Comparison of ENCODE assay signal across 8 mouse cellular contexts in genomic region chr5:122157827-122158381, GRCm38 (mm10). TPM values are rescaled to one million over a fixed set of nuclear protein-coding genes. Genes with fewer than 3 reads are reported as not detected.
DNase-seq lines count a peak whose midpoint lies in the region; ATAC-seq and TF ChIP-seq lines count a peak whose summit lies in the region.

Gene Ppp1cc, plus strand, starts transcription at chr5:122158278.

- H3K4me1 ChIP-seq in forebrain, embryonic 11.5 days (replicated peaks; ENCODE audit: control insufficient read depth, insufficient read depth, low read length), result peaks cover 17% of the 10 kb centered on the region
- H3K4me1 ChIP-seq in heart, embryonic 16.5 days (ENCODE audit: control insufficient read depth, insufficient read depth, low read length), result peaks cover 54% of the 10 kb centered on the region
- peaks cover 58% of the 10 kb centered on the region for H3K4me1 ChIP-seq in liver, postnatal 0 days (ENCODE audit: insufficient read depth)
- H3K4me1 ChIP-seq in neural tube, embryonic 14.5 days (ENCODE audit: control insufficient read depth, insufficient read depth, low read length), result peaks cover 35% of the 10 kb centered on the region

- peak; percentile 86 to 88 for DNase-seq in CD8-positive naive resting alpha-beta T cell, adult 2 months (ENCODE audit: low read depth in 2 of 2, low spot score in 2 of 2)
- peak; percentile 82 for DNase-seq in c-Kit-negative CD71-positive TER-119-positive erythroid progenitor cells, embryonic 14.5 days (ENCODE audit: low read depth, low spot score)
- DNase-seq in forebrain, embryonic 11.5 days (ENCODE audit: low spot score), result peak; percentile 100
- DNase-seq in kidney, postnatal 36 days, result peak; percentile 94
- peak; percentile 98 for DNase-seq in liver, postnatal 0 days
- DNase-seq in testis, postnatal 10 days (ENCODE audit: low spot score), result peak; percentile 96

- H3K27ac ChIP-seq in forebrain, embryonic 11.5 days (ENCODE audit: low read depth, low read length), result peak within 1 kb of the TSS; percentile 82
- peak within 1 kb of the TSS; percentile 91 for H3K27ac ChIP-seq in heart, embryonic 16.5 days (ENCODE audit: low read length)
- H3K27ac ChIP-seq in liver, postnatal 0 days (ENCODE audit: low read depth), result peak within 1 kb of the TSS; percentile 89
- H3K27ac ChIP-seq in neural tube, embryonic 14.5 days (ENCODE audit: low read depth, low read length), result peak within 1 kb of the TSS; percentile 87

- TF ChIP-seq EP300 in liver, postnatal 0 days (IDR thresholded peaks at IDR 0.05; ENCODE audit: low read depth), result peak; percentile 58; the same call in 1 of the 2 replicates

- ATAC-seq in forebrain, embryonic 11.5 days (replicated peaks; ENCODE audit: low FRiP score), result peak; percentile 94
- peak; percentile 92 for ATAC-seq in heart, embryonic 16.5 days (replicated peaks; ENCODE audit: extremely low read depth, insufficient read depth, low FRiP score)
- peak; percentile 90 for ATAC-seq in liver, postnatal 0 days
- ATAC-seq in neural tube, embryonic 14.5 days (ENCODE audit: low read depth), result peak; percentile 94

- under 1% methylated on average over 44 of the region's 54 CpGs for WGBS in forebrain, embryonic 11.5 days
- WGBS in heart, embryonic 16.5 days, result under 1% methylated on average over 45 of the region's 54 CpGs
- WGBS in liver, postnatal 0 days (ENCODE audit: insufficient replicate concordance), result 1% methylated on average over 45 of the region's 54 CpGs
- WGBS in neural tube, embryonic 14.5 days, result under 1% methylated on average over 42 of the region's 54 CpGs

- H3K4me2 ChIP-seq in forebrain, embryonic 11.5 days (ENCODE audit: low read depth, low read length, severe bottlenecking), result peak within 1 kb of the TSS; percentile 85
- H3K4me2 ChIP-seq in heart, embryonic 16.5 days (ENCODE audit: low read depth, low read length), result peak within 1 kb of the TSS; percentile 86
- peak within 1 kb of the TSS; percentile 78 for H3K4me2 ChIP-seq in liver, postnatal 0 days (ENCODE audit: low read depth, low read length)
- H3K4me2 ChIP-seq in neural tube, embryonic 14.5 days (ENCODE audit: low read depth, low read length), result peak within 1 kb of the TSS; percentile 88

- TF ChIP-seq CTCF in liver, postnatal 0 days (IDR thresholded peaks at IDR 0.05; ENCODE audit: low read depth), result peak; percentile 53

- H3K9ac ChIP-seq in forebrain, embryonic 11.5 days (ENCODE audit: low read length), result peak within 1 kb of the TSS; percentile 97
- peak within 1 kb of the TSS; percentile 96 for H3K9ac ChIP-seq in heart, embryonic 16.5 days (ENCODE audit: low read length)
- H3K9ac ChIP-seq in liver, postnatal 0 days (replicated peaks), result peak within 1 kb of the TSS; percentile 94
- peak within 1 kb of the TSS; percentile 96 for H3K9ac ChIP-seq in neural tube, embryonic 14.5 days (replicated peaks; ENCODE audit: low read depth, low read length)

- no peaks in the 10 kb centered on the region for H3K9me3 ChIP-seq in forebrain, embryonic 11.5 days (ENCODE audit: control insufficient read depth, low read length)
- H3K9me3 ChIP-seq in heart, embryonic 16.5 days (replicated peaks; ENCODE audit: control insufficient read depth, low read length), result no peaks in the 10 kb centered on the region
- H3K9me3 ChIP-seq in liver, postnatal 0 days (ENCODE audit: low read length), result no peaks in the 10 kb centered on the region
- H3K9me3 ChIP-seq in neural tube, embryonic 14.5 days (ENCODE audit: control insufficient read depth, low read length), result no peaks in the 10 kb centered on the region

- no peaks in the 10 kb centered on the region for H3K27me3 ChIP-seq in forebrain, embryonic 11.5 days (ENCODE audit: control insufficient read depth, insufficient read depth, low read length)
- H3K27me3 ChIP-seq in heart, embryonic 16.5 days (ENCODE audit: control insufficient read depth, insufficient read depth, low read length), result no peaks in the 10 kb centered on the region
- H3K27me3 ChIP-seq in liver, postnatal 0 days (ENCODE audit: insufficient read depth, low read length), result no peaks in the 10 kb centered on the region
- H3K27me3 ChIP-seq in neural tube, embryonic 14.5 days (ENCODE audit: control insufficient read depth, insufficient read depth, low read length), result no peaks in the 10 kb centered on the region

- H3K36me3 ChIP-seq in forebrain, embryonic 11.5 days (ENCODE audit: control insufficient read depth, insufficient read depth, low read length), result no peaks in the 10 kb centered on the region; the same call in 1 of the 2 replicates
- H3K36me3 ChIP-seq in heart, embryonic 16.5 days (ENCODE audit: control insufficient read depth, insufficient read depth), result 0 out of 2 replicates have a peak, but pooled peaks cover 4% of the 10 kb centered on the region
- H3K36me3 ChIP-seq in liver, postnatal 0 days (replicated peaks; ENCODE audit: insufficient read depth, low read length), result peaks cover 22% of the 10 kb centered on the region
- peaks cover under 1% of the 10 kb centered on the region; the same call in 1 of the 2 replicates for H3K36me3 ChIP-seq in neural tube, embryonic 14.5 days (ENCODE audit: control insufficient read depth, insufficient read depth, low read length)

- peak within 1 kb of the TSS; percentile 97 for H3K4me3 ChIP-seq in forebrain, embryonic 11.5 days (ENCODE audit: low read depth, low read length)
- H3K4me3 ChIP-seq in heart, embryonic 16.5 days (ENCODE audit: low read length), result peak within 1 kb of the TSS; percentile 96
- peak within 1 kb of the TSS; percentile 77 for H3K4me3 ChIP-seq in liver, postnatal 0 days (ENCODE audit: low read depth, low read length)
- H3K4me3 ChIP-seq in neural tube, embryonic 14.5 days (ENCODE audit: low read depth, low read length), result peak within 1 kb of the TSS; percentile 83

RNA-seq across cellular contexts. Expression of gene Ppp1cc, which starts in this region (rescaled TPM):
- polyA plus RNA-seq in forebrain, embryonic 11.5 days (2014; fragmentation: Nextera tagmentation; extraction: Ambion mirVana), result 364 and 378 TPM in 2 replicates
- 237 and 248 TPM in 2 replicates for polyA plus RNA-seq in heart, embryonic 16.5 days (2015; fragmentation: Nextera tagmentation; extraction: Ambion mirVana)
- polyA plus RNA-seq in liver, postnatal 0 days (2015; fragmentation: Nextera tagmentation; extraction: Ambion mirVana), result 97.7 and 97.9 TPM in 2 replicates
- 198 and 202 TPM in 2 replicates for polyA plus RNA-seq in neural tube, embryonic 14.5 days (2014; fragmentation: Nextera tagmentation; extraction: Ambion mirVana)

Comparison
In these comparisons a context has a peak if more than half of its experiments do, and no peak if none do; other contexts are left out.
1. Peak in every context shown above with its lines: DNase-seq, ATAC-seq, H3K4me3 ChIP-seq and H3K27ac ChIP-seq.